Mouse (Mus musculus) thymus, postnatal 4 days (tissue): Measurements from ENCODE around the gene Arx.

ENCODE experiments used
- DNase-seq: peaks from one replicate; pipeline ENCODE4 v3.0.0; 2021

The Arx gene

GRCm38 (mm10) chrX:93286291-93286893 lies at the start of gene Arx:
Gene Arx, plus strand, starts transcription at chrX:93286445.
- peak; percentile 81 for DNase-seq

GRCm38 (mm10) chrX:93251329-93251728 lies 34.9 kb upstream of the Arx start:
- no peak for DNase-seq

GRCm38 (mm10) chrX:93275689-93276088 lies 10.6 kb upstream of the Arx start:
- no peak for DNase-seq

- DNase-seq = no peak
Measured at GRCm38 (mm10) chrX:93279940-93280339, 6.3 kb upstream of the Arx start.

- peak; percentile 78 for DNase-seq
Measured at GRCm38 (mm10) chrX:93281028-93281723, 5.1 kb upstream of the Arx start.

- no peak for DNase-seq
Measured at GRCm38 (mm10) chrX:93281756-93282155, 4.5 kb upstream of the Arx start.

GRCm38 (mm10) chrX:93285091-93285490 lies 1.2 kb upstream of the Arx start:
- no peak for DNase-seq

- peak; percentile 32 for DNase-seq
Measured at GRCm38 (mm10) chrX:93288339-93288738, 2.1 kb downstream of the Arx start.

- no peak for DNase-seq
Measured at GRCm38 (mm10) chrX:93289076-93289475, 2.8 kb downstream of the Arx start.

GRCm38 (mm10) chrX:93289851-93290380 lies 3.7 kb downstream of the Arx start:
- DNase-seq = no peak

- no peak for DNase-seq
Measured at GRCm38 (mm10) chrX:93292031-93292430, 5.8 kb downstream of the Arx start.

- no peak for DNase-seq
Measured at GRCm38 (mm10) chrX:93294736-93295490, 8.7 kb downstream of the Arx start.

- DNase-seq = no peak
Measured at GRCm38 (mm10) chrX:93295819-93296218, 9.6 kb downstream of the Arx start.

GRCm38 (mm10) chrX:93297001-93297441 lies 10.8 kb downstream of the Arx start:
- no peak for DNase-seq

- no peak for DNase-seq
Measured at GRCm38 (mm10) chrX:93299046-93299626, 12.9 kb downstream of the Arx start.

- DNase-seq = no peak
Measured at GRCm38 (mm10) chrX:93299771-93300170, 13.5 kb downstream of the Arx start.

GRCm38 (mm10) chrX:93300183-93300815 lies 14.1 kb downstream of the Arx start:
- no peak for DNase-seq

GRCm38 (mm10) chrX:93301798-93302197 lies 15.6 kb downstream of the Arx start:
- no peak for DNase-seq

- no peak for DNase-seq
Measured at GRCm38 (mm10) chrX:93305780-93306179, 19.5 kb downstream of the Arx start.

GRCm38 (mm10) chrX:93317577-93317976 lies 31.3 kb downstream of the Arx start:
- no peak for DNase-seq

- DNase-seq = no peak
Measured at GRCm38 (mm10) chrX:93319979-93320378, 33.7 kb downstream of the Arx start.

GRCm38 (mm10) chrX:93321336-93321735 lies 35.1 kb downstream of the Arx start:
- DNase-seq = no peak
